Mouse (Mus musculus): Measurements from ENCODE around the gene Ehf.
A peak's percentile ranks its signal among the peaks of the same experiment; 100 is the strongest.

The Ehf gene

DNA sequence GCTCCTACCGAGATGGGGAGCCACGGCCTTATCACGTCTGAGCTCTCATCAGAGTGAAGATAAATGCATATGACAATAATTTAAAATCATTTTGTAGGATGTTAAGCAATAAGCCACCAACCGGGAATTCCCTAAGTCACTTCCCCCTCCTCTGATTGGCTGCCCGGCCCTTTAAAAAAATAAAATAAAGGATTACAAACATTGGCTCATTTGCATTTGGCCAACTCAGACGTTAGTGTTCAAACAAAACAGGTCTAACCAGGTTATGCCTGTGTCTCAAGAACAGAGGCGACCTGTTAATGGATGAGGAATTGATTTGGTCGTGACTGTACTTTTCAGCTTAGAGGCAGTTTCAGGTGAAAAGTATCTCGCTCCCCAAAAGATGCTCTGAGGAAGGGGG is at the start of gene Ehf:
Gene Ehf, minus strand, starts transcription at position 147 of the 400 bp plus-strand sequence.
- DNase-seq (ENCODE audit: low read depth, low spot score), result no peak

DNA sequence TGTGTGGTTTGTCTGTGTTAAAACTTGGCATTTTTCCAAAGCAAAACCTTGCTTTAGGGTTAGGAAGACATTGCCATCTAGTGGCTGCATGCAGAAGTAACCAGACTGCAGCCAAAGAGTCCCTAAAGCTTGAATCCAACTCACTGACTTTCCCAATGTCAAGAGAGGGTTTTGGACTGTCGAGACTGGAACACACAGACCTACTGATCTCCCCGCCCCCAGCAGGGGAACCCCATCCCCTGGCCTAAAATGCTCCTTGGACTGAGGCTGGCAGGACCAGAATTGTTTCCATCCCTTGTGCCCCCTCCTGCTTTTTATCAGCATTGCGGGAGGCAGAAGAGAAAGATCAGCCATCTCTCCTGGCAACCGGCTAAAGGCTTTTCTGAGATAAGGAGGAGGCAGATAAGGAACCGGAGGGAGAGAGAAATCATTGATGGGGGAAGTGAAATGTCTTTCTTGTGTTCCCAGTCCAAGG is 44.4 kb upstream of the Ehf start:
- DNase-seq (ENCODE audit: low read depth, low spot score), result peak; percentile 52

DNA sequence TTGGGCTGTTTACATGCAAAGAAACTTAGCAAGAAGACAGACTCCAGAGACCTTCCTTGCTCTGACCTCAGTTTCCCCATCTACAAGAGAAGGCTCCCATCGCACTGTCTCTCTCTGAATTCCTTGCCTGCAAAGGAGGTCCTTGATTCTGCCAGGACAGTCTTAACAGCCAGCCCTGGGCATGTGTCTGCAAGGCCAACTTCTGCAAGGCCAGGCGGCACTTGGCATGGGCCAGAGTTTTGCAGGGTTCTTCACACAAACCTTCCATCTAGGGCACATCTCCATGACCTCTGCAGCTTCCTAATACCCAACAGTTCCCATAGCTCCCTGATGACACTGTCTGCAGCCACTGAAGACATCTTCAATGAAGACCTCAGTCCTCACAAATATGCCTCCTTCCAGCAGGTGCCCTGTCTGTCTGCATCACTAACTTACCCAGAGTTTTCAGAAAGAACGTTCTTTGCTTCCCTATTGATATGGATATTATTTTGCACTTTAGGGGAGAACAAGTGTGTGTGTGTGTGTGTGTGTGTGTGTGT is 43.7 kb upstream of the Ehf start:
- no peak for DNase-seq (ENCODE audit: low read depth, low spot score)

DNA sequence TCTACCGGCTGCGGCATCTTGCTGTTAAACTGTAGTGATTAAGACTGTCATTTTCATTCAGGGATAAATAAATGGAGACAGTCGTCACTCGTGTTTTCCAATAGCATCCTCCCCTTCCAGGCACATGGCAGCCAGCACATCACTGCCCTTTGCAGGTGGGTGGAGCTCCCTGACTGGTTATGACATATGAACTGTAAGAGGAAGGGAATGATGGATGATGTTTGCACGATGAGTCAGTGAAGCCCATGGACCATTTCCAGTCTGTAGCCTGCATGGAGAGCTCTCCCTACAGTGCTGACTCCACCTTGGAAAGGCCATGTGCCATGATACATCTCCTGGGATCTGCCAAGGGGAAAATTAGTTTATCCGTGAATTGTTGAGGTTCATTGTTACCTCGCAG is 40.5 kb upstream of the Ehf start:
- no peak for DNase-seq (ENCODE audit: low read depth, low spot score)

DNA sequence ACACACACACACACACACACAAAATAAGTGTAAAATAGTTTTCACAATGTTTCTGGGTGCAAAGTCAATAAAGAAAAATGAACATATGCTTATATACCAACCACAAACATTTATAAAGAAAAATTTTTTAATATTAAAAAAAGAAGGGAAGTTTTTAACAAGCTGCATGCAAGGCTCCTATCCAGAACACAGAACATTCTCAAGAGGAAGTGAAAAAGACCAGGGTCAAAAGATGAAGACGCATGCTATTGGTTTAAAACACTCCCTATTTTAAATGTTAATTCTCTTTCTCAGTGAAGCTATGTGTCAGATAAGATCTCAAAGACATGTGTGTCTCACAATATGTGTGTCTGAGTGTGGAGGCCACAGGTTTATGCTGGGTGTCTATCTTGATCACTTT is 39.0 kb upstream of the Ehf start:
- no peak for DNase-seq (ENCODE audit: low read depth, low spot score)

- DNase-seq (ENCODE audit: low read depth, low spot score), result no peak
These were observed 38.4 kb upstream of the Ehf start for GRCm38 (mm10) chr2:103341375-103341971.

DNA sequence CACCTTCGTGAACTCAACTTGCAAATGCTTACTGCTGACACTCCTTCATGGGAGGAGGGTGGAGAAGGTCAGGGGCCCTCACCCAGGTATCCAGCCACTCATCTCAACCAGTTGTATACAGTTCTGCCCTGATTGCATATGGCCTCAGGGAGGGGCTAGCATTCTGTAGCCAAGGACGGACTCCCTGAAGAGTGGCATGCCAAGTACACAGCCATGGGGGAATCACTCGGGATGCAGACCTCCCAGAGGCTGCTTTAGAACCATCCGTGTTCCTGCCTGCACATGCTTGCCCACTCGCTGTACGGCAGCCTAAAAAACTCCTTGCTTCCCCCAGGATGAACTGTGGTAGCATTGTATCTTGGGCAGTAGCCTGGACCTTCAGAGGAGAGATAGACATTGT is 35.6 kb upstream of the Ehf start:
- DNase-seq (ENCODE audit: low read depth, low spot score), result no peak

- DNase-seq (ENCODE audit: low read depth, low spot score), result no peak
These were observed 34.3 kb upstream of the Ehf start for GRCm38 (mm10) chr2:103337370-103337769.

DNA sequence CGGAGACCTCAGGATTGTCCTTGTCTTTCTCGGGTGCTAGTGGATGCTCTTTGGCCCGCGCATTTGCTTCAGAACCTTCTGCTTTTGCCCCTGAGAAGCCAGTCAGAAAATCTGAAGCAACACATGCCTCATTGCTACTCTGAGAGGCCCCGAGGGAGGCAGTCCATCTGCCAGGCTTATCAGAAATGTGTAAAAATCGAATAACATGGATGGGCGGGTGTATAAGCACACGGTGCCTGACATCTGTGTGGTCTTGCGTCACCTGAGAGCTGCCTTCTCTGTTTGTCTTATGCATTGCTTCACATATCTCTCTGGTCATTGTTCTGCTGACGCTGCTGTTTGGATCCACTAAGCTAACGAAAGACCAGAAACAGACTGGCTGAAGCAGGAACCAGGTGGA is 33.5 kb upstream of the Ehf start:
- DNase-seq (ENCODE audit: low read depth, low spot score), result no peak

DNA sequence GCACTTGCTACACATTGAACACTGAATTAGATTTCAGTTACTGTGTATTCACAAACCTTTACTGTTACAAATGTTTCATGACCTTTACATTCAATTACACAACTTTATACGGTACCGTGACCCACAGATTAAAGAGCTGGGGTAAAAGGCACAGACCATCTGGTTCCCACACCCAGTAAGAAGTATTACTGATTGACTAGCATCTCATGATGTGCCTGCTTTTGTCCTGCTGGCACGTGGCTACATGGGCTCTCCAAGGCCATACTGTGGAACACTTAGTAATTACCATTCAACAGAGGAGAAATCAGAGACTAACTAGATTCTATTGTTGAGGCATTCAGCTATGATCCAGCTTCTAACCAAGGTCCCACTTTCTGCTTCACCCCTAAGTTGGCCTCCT is 32.9 kb upstream of the Ehf start:
- no peak for DNase-seq (ENCODE audit: low read depth, low spot score)

GRCm38 (mm10) chr2:103331666-103332191 is 28.7 kb upstream of the Ehf start:
- no peak for DNase-seq (ENCODE audit: low read depth, low spot score)

DNA sequence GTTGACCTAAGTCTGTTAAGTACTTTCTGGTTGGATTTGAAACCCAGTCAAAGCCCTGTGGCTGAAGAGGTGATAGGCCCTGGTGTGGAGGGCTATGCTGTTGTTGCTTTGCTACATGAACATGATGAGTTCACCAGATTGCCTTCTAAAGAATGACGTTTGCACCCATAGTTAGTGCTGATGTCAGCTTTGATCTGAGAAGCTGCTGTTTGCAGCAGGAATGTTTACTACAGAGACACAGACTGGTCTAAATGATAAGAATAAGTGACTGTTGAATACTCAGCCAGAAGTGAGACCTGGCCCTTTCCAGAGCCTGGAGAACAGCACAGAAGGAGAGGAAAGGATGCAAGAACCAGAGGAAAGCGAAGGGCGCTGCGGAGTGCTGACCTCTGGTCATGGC is 25.7 kb upstream of the Ehf start:
- no peak for DNase-seq (ENCODE audit: low read depth, low spot score)

GRCm38 (mm10) chr2:103325301-103326048 is 22.4 kb upstream of the Ehf start:
- DNase-seq (ENCODE audit: low read depth, low spot score), result no peak

DNA sequence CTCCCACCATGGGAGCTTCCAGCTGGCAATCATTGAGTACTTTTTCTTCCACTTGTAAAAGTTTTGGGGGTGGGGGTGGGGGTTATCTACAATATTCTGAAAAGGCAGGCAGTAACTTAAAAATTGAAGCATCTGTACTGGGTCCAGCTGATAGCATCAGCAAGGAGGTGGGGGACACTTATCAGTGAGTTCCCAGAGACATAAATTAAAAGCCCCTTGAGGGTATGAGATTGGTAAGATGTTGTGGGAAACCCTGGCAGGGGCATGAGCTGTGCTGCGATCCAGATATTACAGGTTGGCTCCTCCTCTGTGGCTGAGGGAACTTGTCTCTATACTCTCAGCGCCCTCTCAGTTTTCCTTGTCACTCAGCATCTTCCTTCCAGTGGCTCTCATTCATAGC is 21.2 kb upstream of the Ehf start:
- no peak for DNase-seq (ENCODE audit: low read depth, low spot score)

GRCm38 (mm10) chr2:103322171-103322570 is 19.1 kb upstream of the Ehf start:
- DNase-seq (ENCODE audit: low read depth, low spot score), result no peak

GRCm38 (mm10) chr2:103321638-103322037 is 18.6 kb upstream of the Ehf start:
- no peak for DNase-seq (ENCODE audit: low read depth, low spot score)

GRCm38 (mm10) chr2:103314002-103314401 is 10.9 kb upstream of the Ehf start:
- no peak for DNase-seq (ENCODE audit: low read depth, low spot score)

GRCm38 (mm10) chr2:103312640-103313039 is 9.6 kb upstream of the Ehf start:
- DNase-seq (ENCODE audit: low read depth, low spot score), result no peak

GRCm38 (mm10) chr2:103310663-103311062 is 7.6 kb upstream of the Ehf start:
- DNase-seq (ENCODE audit: low read depth, low spot score), result no peak

GRCm38 (mm10) chr2:103306686-103307085 is 3.6 kb upstream of the Ehf start:
- DNase-seq (ENCODE audit: low read depth, low spot score), result no peak

- no peak for DNase-seq (ENCODE audit: low read depth, low spot score)
These were observed 409 bp downstream of the Ehf start for GRCm38 (mm10) chr2:103302669-103303068.

DNA sequence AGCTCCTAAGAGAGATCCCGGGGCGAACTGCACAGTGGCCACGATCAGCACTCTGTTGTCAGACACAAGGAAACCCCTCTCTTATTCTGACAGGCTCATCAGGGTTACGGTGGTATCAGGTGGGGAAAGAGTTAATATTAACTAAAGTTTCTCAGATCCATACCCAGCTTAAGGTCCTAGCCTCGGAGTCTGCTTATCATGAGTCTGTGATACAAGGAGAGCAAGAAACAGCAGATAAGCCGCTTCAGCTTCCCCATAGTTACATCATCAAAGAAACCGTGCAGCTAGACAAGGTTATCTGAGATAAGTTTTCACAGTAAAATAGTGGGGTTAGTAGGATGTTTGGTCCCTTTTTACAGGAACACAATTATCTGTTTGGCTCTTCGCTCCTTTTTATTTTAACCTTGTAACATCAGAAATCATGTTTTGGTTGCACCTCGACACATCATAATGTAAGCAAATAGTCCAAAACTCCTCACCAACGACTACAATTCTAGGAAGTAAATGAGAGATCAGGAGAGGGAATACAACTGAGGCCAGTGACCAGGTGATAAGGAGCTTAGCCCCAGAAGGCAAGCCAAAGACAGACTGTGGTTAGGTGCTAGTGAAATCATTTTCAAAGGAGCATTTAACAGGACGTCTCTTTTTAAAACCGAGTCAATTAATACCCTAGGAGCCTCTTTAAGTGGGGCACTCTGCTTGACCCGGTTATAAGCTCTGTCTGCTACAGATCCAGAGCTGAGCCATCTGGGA is 4.2 kb downstream of the Ehf start:
- no peak for DNase-seq (ENCODE audit: low read depth, low spot score)
